Mouse (Mus musculus) G1E (cell line): ENCODE measurements around the gene Snta1.

Source experiments
- CTCF ChIP-seq: IDR thresholded peaks from 2 replicates; pipeline ENCODE4 v1.5.1; 2012; ENCODE audit warnings: low read depth, low read length, inconsistent platforms, mixed read lengths
- GATA1 ChIP-seq: IDR thresholded peaks from 2 replicates; pipeline ENCODE4 v1.6.1; 2012; ENCODE audit warnings: borderline replicate concordance, low read length, inconsistent platforms, mixed read lengths
- GATA2 ChIP-seq: IDR thresholded peaks from 2 replicates; pipeline ENCODE4 v1.6.1; 2012; ENCODE audit warnings: low read depth, low read length, inconsistent platforms, borderline replicate concordance
- TAL1 ChIP-seq: conservative IDR thresholded peaks from 2 replicates; pipeline ENCODE4 v1.6.1; 2012; ENCODE audit warnings: low read depth, low read length, inconsistent platforms, mixed read lengths

GRCm38 (mm10) chr2:154419631-154420515 lies 12.0 kb upstream of the Snta1 start:
- no peak for TF ChIP-seq GATA1
- TF ChIP-seq CTCF, result no peak
- TF ChIP-seq TAL1, result no peak
- no peak for TF ChIP-seq GATA2
